Mouse (Mus musculus) CH12.LX (cell line): ENCODE data around the gene Tmub1. TPM values are rescaled to one million over a fixed set of nuclear protein-coding genes. Genes with fewer than 3 reads are reported as not detected.

Experiments
- DNase-seq: peaks from one replicate; pipeline ENCODE4 v3.0.0-alpha.2; 2013; ENCODE audit errors: extremely low read depth
- H3K27ac ChIP-seq: 2 replicates; pipeline ENCODE4 v1.5.1; 2012; ENCODE audit warnings: low read depth, mild to moderate bottlenecking, control low read depth, moderate library complexity; ENCODE audit not compliant: insufficient read depth
- H3K27me3 ChIP-seq: replicated peaks from 2 replicates; pipeline ENCODE3; 2012; ENCODE audit warnings: inconsistent platforms
- H3K36me3 ChIP-seq, 2 experiments: replicated peaks in 1 of 2; 2 replicates each; pipeline versions ENCODE3 to v1.6.1; 2012; ENCODE audit warnings: inconsistent platforms in 1 of 2, low read length in 1 of 2, mild to moderate bottlenecking in 1 of 2, mixed read lengths in 1 of 2, moderate library complexity in 1 of 2; ENCODE audit not compliant: control insufficient read depth in 1 of 2, insufficient read depth in 1 of 2
- H3K4me1 ChIP-seq, 2 experiments: 2 replicates each; pipeline ENCODE4 v1.6.1; 2012; ENCODE audit warnings: inconsistent platforms in 1 of 2, moderate library complexity in 1 of 2; ENCODE audit not compliant: insufficient read depth in 2 of 2, control insufficient read depth in 1 of 2
- H3K4me2 ChIP-seq: 2 replicates; pipeline ENCODE4 v1.6.1; 2012; ENCODE audit warnings: low read depth, mild to moderate bottlenecking, control low read depth; ENCODE audit not compliant: poor library complexity, insufficient read depth, severe bottlenecking
- H3K4me3 ChIP-seq, 3 experiments: fragments of 150-350 bp in 1 of 3; sonication (generic) in 1 of 3; replicated peaks in 1 of 3; 2 replicates each; pipeline versions ENCODE3 to v1.5.1; 2011 to 2012; ENCODE audit warnings: low read depth in 2 of 3, low read length in 2 of 3, mild to moderate bottlenecking in 2 of 3, moderate library complexity in 2 of 3, control low read depth in 1 of 3, improper control_type of control experiment in 1 of 3, inconsistent platforms in 1 of 3, mixed read lengths in 1 of 3; ENCODE audit not compliant: poor library complexity in 1 of 3
- H3K79me2 ChIP-seq: replicated peaks from 2 replicates; pipeline ENCODE4 v1.6.1; 2012; ENCODE audit warnings: mild to moderate bottlenecking, moderate library complexity; ENCODE audit not compliant: control insufficient read depth, poor library complexity, insufficient read depth, severe bottlenecking; ENCODE audit errors: extremely low read depth
- H3K9ac ChIP-seq: 2 replicates; pipeline ENCODE4 v1.6.1; 2012; ENCODE audit warnings: low read depth, mild to moderate bottlenecking, control low read depth, moderate library complexity; ENCODE audit not compliant: insufficient read depth
- H3K9me3 ChIP-seq: replicated peaks from 2 replicates; pipeline ENCODE3; 2012; ENCODE audit warnings: low read length, inconsistent platforms, mixed read lengths
- BHLHE40 ChIP-seq: IDR thresholded peaks from 2 replicates; pipeline ENCODE4 v1.6.1; 2011; ENCODE audit warnings: mild to moderate bottlenecking, low read depth, low read length, improper control_type of control experiment
- CHD1 ChIP-seq: IDR thresholded peaks from 2 replicates; pipeline ENCODE4 v1.6.1; 2012; ENCODE audit warnings: low read depth, low read length, improper control_type of control experiment, inconsistent platforms
- CHD2 ChIP-seq: IDR thresholded peaks from 2 replicates; pipeline ENCODE4 v1.6.1; 2011; ENCODE audit warnings: low read length, improper control_type of control experiment
- CTCF ChIP-seq, 2 experiments: IDR thresholded peaks in 1 of 2; conservative IDR thresholded peaks in 1 of 2; 2 replicates each; pipeline ENCODE4 v1.5.1; 2011 to 2012; ENCODE audit warnings: low read depth in 2 of 2, low read length in 2 of 2, improper control_type of control experiment in 1 of 2, inconsistent platforms in 1 of 2, mild to moderate bottlenecking in 1 of 2, moderate library complexity in 1 of 2
- E2F4 ChIP-seq: IDR thresholded peaks from 2 replicates; pipeline ENCODE4 v1.6.1; 2011; ENCODE audit warnings: low read depth, low read length, improper control_type of control experiment; ENCODE audit not compliant: insufficient replicate concordance
- ELF1 ChIP-seq: IDR thresholded peaks from 2 replicates; pipeline ENCODE4 v1.6.1; 2014; ENCODE audit warnings: low read depth, mild to moderate bottlenecking, inconsistent platforms, low read length, improper control_type of control experiment
- EP300 ChIP-seq: IDR thresholded peaks from 2 replicates; pipeline ENCODE4 v1.6.1; 2011; ENCODE audit warnings: low read length, improper control_type of control experiment
- ETS1 ChIP-seq: conservative IDR thresholded peaks from 2 replicates; pipeline ENCODE4 v1.6.1; 2012; ENCODE audit warnings: low read depth, mild to moderate bottlenecking, inconsistent platforms, low read length, improper control_type of control experiment, moderate library complexity
- GABPA ChIP-seq: IDR thresholded peaks from 2 replicates; pipeline ENCODE4 v1.6.1; 2012; ENCODE audit warnings: low read depth, low read length, improper control_type of control experiment, inconsistent platforms; ENCODE audit not compliant: insufficient replicate concordance
- JUN ChIP-seq: IDR thresholded peaks from 2 replicates; pipeline ENCODE4 v1.6.1; 2011; ENCODE audit warnings: low read depth, mild to moderate bottlenecking, low read length, improper control_type of control experiment, moderate library complexity; ENCODE audit not compliant: insufficient read depth
- JUND ChIP-seq: conservative IDR thresholded peaks from 2 replicates; pipeline ENCODE4 v1.6.1; 2011; ENCODE audit warnings: low read depth, low read length, improper control_type of control experiment
- MAFK ChIP-seq: IDR thresholded peaks from 2 replicates; pipeline ENCODE4 v1.6.1; 2011; ENCODE audit warnings: low read length, improper control_type of control experiment; ENCODE audit not compliant: insufficient replicate concordance
- MEF2A ChIP-seq: IDR thresholded peaks from 2 replicates; pipeline ENCODE4 v1.6.1; 2014; ENCODE audit warnings: low read depth, mild to moderate bottlenecking, inconsistent platforms, low read length, improper control_type of control experiment, borderline replicate concordance
- MXI1 ChIP-seq: IDR thresholded peaks from 2 replicates; pipeline ENCODE4 v1.6.1; 2011; ENCODE audit warnings: mild to moderate bottlenecking, low read depth, low read length, improper control_type of control experiment
- NRF1 ChIP-seq: IDR thresholded peaks from 2 replicates; pipeline ENCODE4 v1.6.1; 2014; ENCODE audit warnings: low read depth, mild to moderate bottlenecking, inconsistent platforms, low read length, improper control_type of control experiment, moderate library complexity
- PAX5 ChIP-seq: IDR thresholded peaks from 2 replicates; pipeline ENCODE4 v1.6.1; 2012; ENCODE audit warnings: low read length, inconsistent platforms, mixed read lengths
- POLR2AphosphoS2 ChIP-seq: IDR thresholded peaks from 2 replicates; pipeline ENCODE4 v1.6.1; 2011; ENCODE audit warnings: low read depth, low read length, improper control_type of control experiment
- RAD21 ChIP-seq: IDR thresholded peaks from 2 replicates; pipeline ENCODE4 v1.6.1; 2011; ENCODE audit warnings: low read depth, mild to moderate bottlenecking, low read length, improper control_type of control experiment, moderate library complexity
- RCOR1 ChIP-seq: conservative IDR thresholded peaks from 2 replicates; pipeline ENCODE4 v1.6.1; 2012; ENCODE audit warnings: low read depth, mild to moderate bottlenecking, inconsistent platforms, low read length, improper control_type of control experiment
- SIN3A ChIP-seq: IDR thresholded peaks from 2 replicates; pipeline ENCODE4 v1.6.1; 2012; ENCODE audit warnings: low read length, improper control_type of control experiment, inconsistent platforms
- SMC3 ChIP-seq: IDR thresholded peaks from 2 replicates; pipeline ENCODE4 v1.6.1; 2011; ENCODE audit warnings: low read depth, low read length, improper control_type of control experiment
- TCF12 ChIP-seq: IDR thresholded peaks from 2 replicates; pipeline ENCODE4 v1.6.1; 2014; ENCODE audit warnings: low read depth, mild to moderate bottlenecking, inconsistent platforms, low read length, improper control_type of control experiment
- UBTF ChIP-seq: IDR thresholded peaks from 2 replicates; pipeline ENCODE4 v1.6.1; 2012; ENCODE audit warnings: low read depth, mild to moderate bottlenecking, inconsistent platforms, low read length, improper control_type of control experiment, moderate library complexity
- USF1 ChIP-seq: IDR thresholded peaks from 2 replicates; pipeline ENCODE4 v1.6.1; 2014; ENCODE audit warnings: low read depth, mild to moderate bottlenecking, inconsistent platforms, low read length, improper control_type of control experiment
- USF2 ChIP-seq: conservative IDR thresholded peaks from 2 replicates; pipeline ENCODE4 v1.6.1; 2011; ENCODE audit warnings: low read depth, low read length, improper control_type of control experiment
- ZNF384 ChIP-seq: IDR thresholded peaks from 2 replicates; pipeline ENCODE4 v1.6.1; 2012; ENCODE audit warnings: low read depth, low read length, improper control_type of control experiment, inconsistent platforms
- dilution Hi-C: fragments of 300-500 bp; cut with MboI; formaldehyde crosslinking; loops from 2 replicates; pipeline ENCODE4 v1.14.3; 2020; ENCODE audit warnings: low sequenced_read_pairs; ENCODE audit not compliant: extremely low pct_unique_long_range_greater_than_20kb, extremely low pct_ligation_motif_present
- in situ Hi-C: fragments of 300-500 bp; cut with MboI; formaldehyde crosslinking; loops from 3 replicates; pipeline ENCODE4 v1.14.3; 2019; ENCODE audit warnings: low sequenced_read_pairs, low pct_ligation_motif_present, low pct_unique_long_range_greater_than_20kb, mixed read lengths
- polyA plus RNA-seq: library from polyadenylated mRNA; unstranded; fragments of >175 nt; gene quantifications from 2 replicates; pipeline ENCODE4 v1.2.1, GENCODE M21; 2012; ENCODE audit warnings: low read depth; ENCODE audit not compliant: insufficient read length
- total RNA-seq, 2 experiments: library from RNA; depleted of rRNA; stranded (reverse); fragments of 300-350 nt in 1 of 2; fragments of >200 nt in 1 of 2; gene quantifications; 2 replicates each; pipeline ENCODE4 v1.2.3; 2012 to 2014

Gene Tmub1
- total and polyA plus RNA-seq, 3 experiments: 6.1 to 13.1 (median 11.2) TPM

DNA sequence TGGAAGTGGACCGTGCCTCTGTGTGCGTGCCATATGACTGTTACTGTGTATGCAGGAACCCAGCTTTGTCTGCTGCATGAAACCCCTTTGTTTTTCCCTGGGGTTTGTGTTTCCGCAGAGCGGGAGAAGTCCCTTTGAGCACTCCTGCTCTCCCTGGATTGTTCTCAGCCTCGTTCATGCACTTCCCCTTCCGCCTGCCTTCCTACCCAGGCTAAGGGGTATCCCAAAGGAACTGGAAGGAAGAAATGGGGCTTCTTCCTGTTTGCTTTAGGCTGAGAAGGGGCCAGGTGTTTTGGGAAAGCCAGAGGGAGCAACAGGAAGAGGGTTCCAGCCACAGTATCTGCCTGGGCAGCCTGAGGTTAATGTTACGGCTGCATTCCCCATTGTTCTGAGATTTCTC is 8.0 kb upstream of the Tmub1 start:
- DNase-seq: no peak
- in situ Hi-C loops: loop anchor here (5.0 kb wide), 1 partner anchor 33 kb away; the partner anchor contains the start of genes Cdk5 and Slc4a2
- Histone ChIP-seq H3K27me3 (peaks cover 5% of the 10 kb centered on the region), H3K36me3 (peaks cover 3 to 45% of the 10 kb centered on the region in 2 experiments), H3K9ac (no peak overlapping the region), H3K4me2 (no peak overlapping the region), H3K9me3 (no peaks in the 10 kb centered on the region), H3K4me3 (no peak overlapping the region), H3K4me1 (peaks cover 21 to 38% of the 10 kb centered on the region in 2 experiments), H3K27ac (no peak overlapping the region), H3K79me2 (peaks cover 37% of the 10 kb centered on the region)
- TF ChIP-seq EP300 (no peak), USF1 (no peak), CHD2 (no peak), ELF1 (no peak), ETS1 (no peak), SMC3 (no peak), NRF1 (no peak), MAFK (no peak), SIN3A (no peak), UBTF (no peak), CTCF (conservative IDR thresholded peaks at IDR 0.05 in 1 of 2, IDR thresholded peaks at IDR 0.05 in 1 of 2; ENCODE audit: low read depth in 2 of 2, low read length in 2 of 2) (no peak), TCF12 (no peak), E2F4 (no peak), RCOR1 (no peak), ZNF384 (no peak), PAX5 (no peak)
- dilution Hi-C loops: no loop called here

DNA sequence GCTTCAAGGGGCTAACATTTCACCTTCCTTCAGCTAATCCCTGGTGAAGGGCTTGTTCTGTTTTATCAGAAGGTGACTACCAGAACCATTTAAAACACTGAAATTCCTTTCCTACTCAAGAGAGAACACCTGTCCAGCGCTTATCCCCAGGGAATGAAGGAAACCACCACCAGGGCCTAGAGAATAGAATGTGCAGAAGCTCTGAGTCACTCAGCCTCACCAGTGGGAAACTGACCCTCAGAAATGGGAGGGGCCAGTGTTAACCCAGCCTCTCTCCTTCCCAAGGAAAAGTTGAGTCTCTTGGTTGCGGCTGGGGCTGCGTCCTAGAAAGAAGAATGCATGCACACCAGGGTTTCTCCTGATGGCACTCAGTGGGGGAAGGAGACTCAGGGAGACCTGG is 7.4 kb upstream of the Tmub1 start:
- Histone ChIP-seq H3K4me3 (no peak overlapping the region), H3K9me3 (no peaks in the 10 kb centered on the region), H3K79me2 (peaks cover 37% of the 10 kb centered on the region), H3K36me3 (peaks cover 3 to 40% of the 10 kb centered on the region in 2 experiments), H3K9ac (no peak overlapping the region), H3K27me3 (peaks cover 11% of the 10 kb centered on the region), H3K27ac (no peak overlapping the region), H3K4me1 (peaks cover 21 to 38% of the 10 kb centered on the region in 2 experiments), H3K4me2 (no peak overlapping the region)
- dilution Hi-C loops (no loop called here), in situ Hi-C loops (loop anchor here (5.0 kb wide), 1 partner anchor 33 kb away; the partner anchor contains the start of genes Cdk5 and Slc4a2)
- TF ChIP-seq USF1: no peak
- peak; percentile 21 for DNase-seq

DNA sequence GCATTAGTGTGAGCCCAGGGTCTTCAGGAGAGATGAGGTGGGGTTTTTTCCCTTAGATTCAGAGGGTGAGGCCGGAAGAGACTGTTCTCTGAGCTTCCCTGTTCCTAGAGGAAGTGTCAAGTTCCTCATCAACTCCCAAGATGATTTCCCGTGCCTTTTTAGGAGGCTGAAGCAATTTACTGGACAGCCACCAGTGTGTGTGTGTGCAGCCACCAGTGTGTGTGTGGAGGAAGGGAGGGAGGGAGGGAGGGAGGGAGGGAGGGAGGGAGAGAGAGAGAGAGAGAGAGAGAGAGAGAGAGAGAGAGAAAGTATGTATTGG is 6.3 kb upstream of the Tmub1 start:
- in situ Hi-C loops (no loop called here), dilution Hi-C loops (no loop called here)
- peaks cover 20% of the 10 kb centered on the region for H3K27me3 ChIP-seq
- H3K36me3 ChIP-seq: peaks cover 3 to 36% of the 10 kb centered on the region in 2 experiments
- peak overlapping the region; percentile 95; the same call in 1 of the 2 replicates for H3K4me2 ChIP-seq
- no peak overlapping the region for H3K27ac ChIP-seq
- H3K4me1 ChIP-seq: peaks cover 21 to 38% of the 10 kb centered on the region in 2 experiments
- peaks cover 37% of the 10 kb centered on the region for H3K79me2 ChIP-seq
- no peak for DNase-seq
- H3K9me3 ChIP-seq: no peaks in the 10 kb centered on the region
- no peak overlapping the region; the same call in 1 of the 2 replicates for H3K9ac ChIP-seq
- TF ChIP-seq GABPA (no peak), MXI1 (no peak), POLR2AphosphoS2 (no peak), SMC3 (no peak), JUND (no peak), BHLHE40 (no peak), JUN (no peak), CHD1 (no peak), TCF12 (no peak), USF2 (no peak), MEF2A (no peak), RAD21 (no peak), ELF1 (no peak)
- no peak overlapping the region for H3K4me3 ChIP-seq
